Mouse (Mus musculus): ENCODE measurements around the gene Ckap4.

GRCm38 (mm10) chr10:84539651-84540050 lies 5.8 kb upstream of the Ckap4 start:
- TF ChIP-seq CTCF (IDR thresholded peaks at IDR 0.05; ENCODE audit: borderline replicate concordance, extremely low read depth, insufficient read depth, insufficient read length) = no peak
- no peak for TF ChIP-seq POLR2A (IDR thresholded peaks at IDR 0.05; ENCODE audit: borderline replicate concordance, extremely low read depth, insufficient read depth, insufficient read length, poor library complexity, severe bottlenecking)
